Mouse (Mus musculus): ENCODE results near the gene Grb2. TPM values are rescaled to one million over a fixed set of nuclear protein-coding genes. Genes with fewer than 3 reads are reported as not detected.

The Grb2 gene
- polyA plus RNA-seq, 1 experiment from 2014 or later: 42.7 TPM

- no peak overlapping the region for H3K9ac ChIP-seq (ENCODE audit: low read depth, low read length)
- no peak overlapping the region; the same call in 1 of the 2 replicates for H3K4me2 ChIP-seq
- H3K27me3 ChIP-seq (ENCODE audit: control insufficient read depth, insufficient read depth, low read length): no peaks in the 10 kb centered on the region
- no peak for ATAC-seq (replicated peaks; ENCODE audit: insufficient number of reproducible peaks, low FRiP score, low TSS enrichment)
- no peaks in the 10 kb centered on the region for H3K9me3 ChIP-seq (replicated peaks; ENCODE audit: control insufficient read depth, low read length)
- peaks cover 32% of the 10 kb centered on the region for H3K4me1 ChIP-seq (ENCODE audit: control insufficient read depth, insufficient read depth, low read length)
- H3K27ac ChIP-seq (ENCODE audit: low read depth, low read length): no peak overlapping the region
- peaks cover 12% of the 10 kb centered on the region for H3K36me3 ChIP-seq (ENCODE audit: control insufficient read depth, insufficient read depth, low read length)
- WGBS (ENCODE audit: insufficient replicate concordance): 57% methylated on average over 4 of the region's 4 CpGs
- no peak overlapping the region for H3K4me3 ChIP-seq (ENCODE audit: low read depth, low read length)
Observed at GRCm38 (mm10) chr11:115601174-115601573, 107.2 kb downstream of the Grb2 start.

- peaks cover 8% of the 10 kb centered on the region for H3K36me3 ChIP-seq (ENCODE audit: control insufficient read depth, insufficient read depth, low read length)
- H3K4me3 ChIP-seq (ENCODE audit: low read depth, low read length): no peak overlapping the region
- no peak overlapping the region for H3K4me2 ChIP-seq
- H3K9ac ChIP-seq (ENCODE audit: low read depth, low read length): no peak overlapping the region
- no peak for ATAC-seq (replicated peaks; ENCODE audit: insufficient number of reproducible peaks, low FRiP score, low TSS enrichment)
- H3K27ac ChIP-seq (ENCODE audit: low read depth, low read length): no peak overlapping the region
- H3K27me3 ChIP-seq (ENCODE audit: control insufficient read depth, insufficient read depth, low read length): no peaks in the 10 kb centered on the region
- peaks cover 32% of the 10 kb centered on the region for H3K4me1 ChIP-seq (ENCODE audit: control insufficient read depth, insufficient read depth, low read length)
- 87% methylated on average over 15 of the region's 15 CpGs for WGBS (ENCODE audit: insufficient replicate concordance)
- H3K9me3 ChIP-seq (replicated peaks; ENCODE audit: control insufficient read depth, low read length): no peaks in the 10 kb centered on the region
Observed at GRCm38 (mm10) chr11:115600743-115601142, 107.7 kb downstream of the Grb2 start.

DNA sequence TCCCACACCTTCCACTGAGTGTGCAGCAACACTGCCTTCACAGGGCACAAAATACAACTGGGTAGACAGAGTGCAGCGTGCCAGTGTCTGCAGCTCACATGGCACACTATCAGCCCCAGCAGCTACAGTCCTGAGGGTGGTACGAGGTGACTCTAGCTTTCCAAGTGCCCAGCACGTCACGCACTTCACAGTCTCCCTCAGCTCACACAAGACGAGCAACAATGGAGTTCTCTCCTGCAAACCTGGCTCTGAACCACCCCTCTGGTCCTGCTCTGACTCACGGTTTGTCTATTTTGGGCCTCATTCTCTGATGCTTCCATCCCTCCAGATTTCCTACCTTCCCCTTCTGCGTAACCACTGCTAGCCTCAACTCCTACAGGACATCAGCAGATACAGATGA, 108.7 kb downstream of the Grb2 start:
- ATAC-seq (replicated peaks; ENCODE audit: insufficient number of reproducible peaks, low FRiP score, low TSS enrichment): no peak
- peaks cover 8% of the 10 kb centered on the region; the same call in 1 of the 2 replicates for H3K36me3 ChIP-seq (ENCODE audit: control insufficient read depth, insufficient read depth, low read length)
- WGBS (ENCODE audit: insufficient replicate concordance): 84% methylated on average over 7 of the region's 7 CpGs

GRCm38 (mm10) chr11:115598309-115598708, 110.1 kb downstream of the Grb2 start:
- no peaks in the 10 kb centered on the region for H3K27me3 ChIP-seq (ENCODE audit: control insufficient read depth, insufficient read depth, low read length)
- H3K4me2 ChIP-seq: no peak overlapping the region
- ATAC-seq (replicated peaks; ENCODE audit: insufficient number of reproducible peaks, low FRiP score, low TSS enrichment): no peak
- no peak overlapping the region for H3K9ac ChIP-seq (ENCODE audit: low read depth, low read length)
- no peak overlapping the region for H3K4me3 ChIP-seq (ENCODE audit: low read depth, low read length)
- peaks cover 20% of the 10 kb centered on the region for H3K36me3 ChIP-seq (ENCODE audit: control insufficient read depth, insufficient read depth, low read length)
- no peak overlapping the region for H3K27ac ChIP-seq (ENCODE audit: low read depth, low read length)
- H3K9me3 ChIP-seq (replicated peaks; ENCODE audit: control insufficient read depth, low read length): no peaks in the 10 kb centered on the region
- peaks cover 23% of the 10 kb centered on the region for H3K4me1 ChIP-seq (ENCODE audit: control insufficient read depth, insufficient read depth, low read length)
- 93% methylated on average over 4 of the region's 4 CpGs for WGBS (ENCODE audit: insufficient replicate concordance)

More for the DNA sequence above, 108.7 kb downstream of the Grb2 start:
- Histone ChIP-seq H3K9ac (ENCODE audit: low read depth, low read length) (no peak overlapping the region), H3K4me2 (no peak overlapping the region), H3K4me3 (ENCODE audit: low read depth, low read length) (no peak overlapping the region), H3K27me3 (ENCODE audit: control insufficient read depth, insufficient read depth, low read length) (no peaks in the 10 kb centered on the region), H3K27ac (ENCODE audit: low read depth, low read length) (no peak overlapping the region), H3K4me1 (ENCODE audit: control insufficient read depth, insufficient read depth, low read length) (peaks cover 25% of the 10 kb centered on the region), H3K9me3 (replicated peaks; ENCODE audit: control insufficient read depth, low read length) (no peaks in the 10 kb centered on the region)

DNA sequence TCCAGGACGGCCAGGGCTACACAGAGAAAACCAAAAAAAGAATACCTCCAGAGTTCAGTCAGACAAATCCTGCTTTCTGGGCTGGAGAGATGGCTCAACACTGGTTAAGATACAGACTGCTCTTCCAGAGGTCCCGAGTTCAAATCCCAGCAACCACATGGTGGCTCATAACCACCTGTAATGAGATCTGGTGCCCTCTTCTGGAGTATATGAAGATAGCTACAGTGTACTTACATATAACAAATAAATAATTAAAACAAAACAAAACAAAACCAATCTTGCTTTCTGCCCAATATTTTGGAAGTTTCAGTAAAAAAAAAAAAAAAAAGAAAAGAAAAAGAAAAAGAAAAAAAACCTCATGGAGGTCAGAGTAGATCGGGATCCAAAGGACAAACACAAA, 113.2 kb downstream of the Grb2 start:
- no peak overlapping the region for H3K4me3 ChIP-seq (ENCODE audit: low read depth, low read length)

More for the DNA sequence above, 113.2 kb downstream of the Grb2 start:
- H3K4me2 ChIP-seq: no peak overlapping the region
- H3K36me3 ChIP-seq (ENCODE audit: control insufficient read depth, insufficient read depth, low read length): peaks cover 37% of the 10 kb centered on the region
- WGBS (ENCODE audit: insufficient replicate concordance): 95% methylated on average over 3 of the region's 3 CpGs
- H3K4me1 ChIP-seq (ENCODE audit: control insufficient read depth, insufficient read depth, low read length): no peaks in the 10 kb centered on the region
- no peak for ATAC-seq (replicated peaks; ENCODE audit: insufficient number of reproducible peaks, low FRiP score, low TSS enrichment)
- H3K27me3 ChIP-seq (ENCODE audit: control insufficient read depth, insufficient read depth, low read length): no peaks in the 10 kb centered on the region
- H3K9me3 ChIP-seq (replicated peaks; ENCODE audit: control insufficient read depth, low read length): no peaks in the 10 kb centered on the region
- H3K9ac ChIP-seq (ENCODE audit: low read depth, low read length): no peak overlapping the region
- no peak overlapping the region for H3K27ac ChIP-seq (ENCODE audit: low read depth, low read length)

Other genes with a start within 250 kb of the Grb2 start
- gene Slc16a5, start 246.1 kb downstream of the Grb2 start, polyA plus RNA-seq (2014; fragmentation: Nextera tagmentation; extraction: Ambion mirVana): not detected in 2 replicates
- 5.1 and 5.7 TPM in 2 replicates for gene Armc7, start 232.9 kb downstream of the Grb2 start, polyA plus RNA-seq (2014; fragmentation: Nextera tagmentation; extraction: Ambion mirVana)
- gene Nt5c, start 216.7 kb downstream of the Grb2 start, polyA plus RNA-seq (2014; fragmentation: Nextera tagmentation; extraction: Ambion mirVana): 70.5 and 76.3 TPM in 2 replicates
- gene Jpt1, start 194.2 kb downstream of the Grb2 start, polyA plus RNA-seq (2014; fragmentation: Nextera tagmentation; extraction: Ambion mirVana): 434 and 457 TPM in 2 replicates
- 702 and 712 TPM in 2 replicates for gene Sumo2, start 172.3 kb downstream of the Grb2 start, polyA plus RNA-seq (2014; fragmentation: Nextera tagmentation; extraction: Ambion mirVana)
- 131 and 133 TPM in 2 replicates for gene Nup85, start 144.2 kb downstream of the Grb2 start, polyA plus RNA-seq (2014; fragmentation: Nextera tagmentation; extraction: Ambion mirVana)
- 97.7 and 104 TPM in 2 replicates for gene Mrps7, start 104.7 kb downstream of the Grb2 start, polyA plus RNA-seq (2014; fragmentation: Nextera tagmentation; extraction: Ambion mirVana)
- 17.9 and 21.0 TPM in 2 replicates for gene Gga3, start 104.5 kb downstream of the Grb2 start, polyA plus RNA-seq (2014; fragmentation: Nextera tagmentation; extraction: Ambion mirVana)
- 22.7 TPM in 2 replicates for gene Mif4gd, start 95.6 kb downstream of the Grb2 start, polyA plus RNA-seq (2014; fragmentation: Nextera tagmentation; extraction: Ambion mirVana)
- gene Slc25a19, start 80.3 kb downstream of the Grb2 start, polyA plus RNA-seq (2014; fragmentation: Nextera tagmentation; extraction: Ambion mirVana): 35.6 and 35.7 TPM in 2 replicates
- 22.9 and 25.1 TPM in 2 replicates for gene Tmem94, start 56.8 kb upstream of the Grb2 start, polyA plus RNA-seq (2014; fragmentation: Nextera tagmentation; extraction: Ambion mirVana)
- gene Caskin2, start 105.0 kb upstream of the Grb2 start, polyA plus RNA-seq (2014; fragmentation: Nextera tagmentation; extraction: Ambion mirVana): 17.4 and 18.1 TPM in 2 replicates
- 20.8 TPM in 2 replicates for gene Tsen54, start 106.1 kb upstream of the Grb2 start, polyA plus RNA-seq (2014; fragmentation: Nextera tagmentation; extraction: Ambion mirVana)
- 21.5 and 22.4 TPM in 2 replicates for gene Llgl2, start 115.5 kb upstream of the Grb2 start, polyA plus RNA-seq (2014; fragmentation: Nextera tagmentation; extraction: Ambion mirVana)
- 0.06 and 0.39 TPM in 2 replicates for gene Myo15b, start 149.8 kb upstream of the Grb2 start, polyA plus RNA-seq (2014; fragmentation: Nextera tagmentation; extraction: Ambion mirVana)
- 19.6 and 21.8 TPM in 2 replicates for gene Smim5, start 191.4 kb upstream of the Grb2 start, polyA plus RNA-seq (2014; fragmentation: Nextera tagmentation; extraction: Ambion mirVana)
- 0.46 and 1.2 TPM in 2 replicates for gene Smim6, start 203.4 kb upstream of the Grb2 start, polyA plus RNA-seq (2014; fragmentation: Nextera tagmentation; extraction: Ambion mirVana)
- 27.9 and 28.3 TPM in 2 replicates for gene Sap30bp, start 224.7 kb upstream of the Grb2 start, polyA plus RNA-seq (2014; fragmentation: Nextera tagmentation; extraction: Ambion mirVana)
- gene Recql5, start 224.9 kb upstream of the Grb2 start, polyA plus RNA-seq (2014; fragmentation: Nextera tagmentation; extraction: Ambion mirVana): 12.3 and 13.0 TPM in 2 replicates

Data from heart, embryonic 11.5 days (tissue).